ENCODE assay signal across 9 mouse cellular contexts in the genomic region with DNA sequence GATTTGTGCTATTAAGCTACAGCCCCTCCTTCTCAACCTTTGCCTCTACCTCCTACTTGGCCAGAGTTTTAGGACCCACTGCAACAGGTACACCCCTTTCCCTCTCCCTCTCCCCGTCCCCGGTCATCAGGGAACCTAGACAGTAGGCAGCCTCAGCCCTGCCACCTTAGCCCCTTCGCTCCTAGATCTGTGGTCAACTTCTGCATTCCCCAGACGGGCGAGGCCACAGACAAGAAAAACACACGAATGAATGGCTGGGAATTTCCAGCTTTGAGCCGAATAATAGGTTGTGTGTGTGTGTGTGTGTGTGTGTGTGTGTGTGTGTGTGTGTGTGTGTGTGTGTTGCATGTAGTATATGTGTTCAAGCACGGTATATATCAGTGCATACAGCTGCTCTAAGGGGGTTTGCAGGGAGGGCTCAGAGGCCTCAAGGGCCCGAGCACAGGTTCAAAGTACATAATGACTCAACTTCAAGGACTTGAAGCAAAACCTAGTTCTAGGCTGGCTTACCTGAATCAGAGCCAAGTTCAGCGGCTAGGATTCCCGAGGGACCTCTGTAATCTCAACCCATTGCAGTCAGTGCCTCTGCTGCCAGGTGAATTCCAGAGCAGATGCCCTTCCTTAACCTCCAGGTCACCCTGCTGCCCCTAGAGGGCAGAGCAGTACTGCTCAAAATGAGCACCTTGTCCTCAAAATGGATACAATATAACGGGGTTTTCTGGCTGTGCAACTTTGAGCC. TPM values are rescaled to one million over a fixed set of nuclear protein-coding genes. Genes with fewer than 3 reads are reported as not detected.
DNase-seq lines count a peak whose midpoint lies in the region; ATAC-seq lines count a peak whose summit lies in the region.
"Had no signal": no experiment of that assay in that cellular context is flagged by ENCODE, and none has a peak within 500 bp of the region (broad histone marks: within the 10 kb centered on the region; RNA-seq: fewer than 3 reads in every experiment).

No protein-coding gene starts in this region.

- no peaks in the 10 kb centered on the region for H3K36me3 ChIP-seq in limb, embryonic 11.5 days (ENCODE audit: control insufficient read depth, insufficient read depth, low read length)
- no peaks in the 10 kb centered on the region for H3K36me3 ChIP-seq in limb, embryonic 10.5 days
- no peaks in the 10 kb centered on the region for H3K36me3 ChIP-seq in liver, embryonic 13.5 days

- peaks cover 8% of the 10 kb centered on the region; the same call in 1 of the 2 replicates for H3K4me1 ChIP-seq in limb, embryonic 11.5 days (ENCODE audit: control insufficient read depth, insufficient read depth, low read length)
- peaks cover 26% of the 10 kb centered on the region for H3K4me1 ChIP-seq in limb, embryonic 10.5 days
- H3K4me1 ChIP-seq in liver, embryonic 13.5 days (replicated peaks), result peaks cover 73% of the 10 kb centered on the region

- H3K27me3 ChIP-seq in limb, embryonic 11.5 days (ENCODE audit: control insufficient read depth, insufficient read depth, low read length), result no peaks in the 10 kb centered on the region
- H3K27me3 ChIP-seq in limb, embryonic 10.5 days (ENCODE audit: low read depth, poor library complexity, severe bottlenecking), result no peaks in the 10 kb centered on the region
- peaks cover 18% of the 10 kb centered on the region for H3K27me3 ChIP-seq in liver, embryonic 13.5 days

- H3K27ac ChIP-seq in limb, embryonic 11.5 days (replicated peaks; ENCODE audit: low read depth, low read length), result no peak overlapping the region
- no peak overlapping the region for H3K27ac ChIP-seq in limb, embryonic 10.5 days
- peak overlapping the region; percentile 99; the same call in 1 of the 2 replicates for H3K27ac ChIP-seq in liver, embryonic 13.5 days

- no peak overlapping the region for H3K9ac ChIP-seq in limb, embryonic 11.5 days (ENCODE audit: low read length)
- H3K9ac ChIP-seq in liver, embryonic 13.5 days, result no peak overlapping the region

- 68% methylated on average over 12 of the region's 12 CpGs for WGBS in limb, embryonic 11.5 days
- WGBS in limb, embryonic 10.5 days, result 71% methylated on average over 12 of the region's 12 CpGs
- 52% methylated on average over 12 of the region's 12 CpGs for WGBS in liver, embryonic 13.5 days (ENCODE audit: insufficient replicate concordance)

- peak; percentile 28 for DNase-seq in limb, embryonic 11.5 days (ENCODE audit: low spot score)
- DNase-seq in limb, embryonic 10.5 days (ENCODE audit: low spot score), result no peak
- DNase-seq in R1 (ENCODE audit: low read depth, low spot score), result peak; percentile 63
- peak; percentile 78 for DNase-seq in fibroblast of lung, adult 2 months (ENCODE audit: low read depth)
- peak; percentile 57 for DNase-seq in liver, embryonic 13.5 days
- DNase-seq in spleen, postnatal 36 days (ENCODE audit: low spot score in 2 of 2), result peak; percentile 60 to 74
- DNase-seq in layer of hippocampus, adult 9-11 months, result no peak
- no peak for DNase-seq in layer of hippocampus, postnatal 14 days (ENCODE audit: low spot score in 2 of 2)

- no peak overlapping the region for H3K4me2 ChIP-seq in limb, embryonic 11.5 days (ENCODE audit: low read depth, severe bottlenecking)
- H3K4me2 ChIP-seq in liver, embryonic 13.5 days, result no peak overlapping the region

- no peak for ATAC-seq in limb, embryonic 11.5 days (ENCODE audit: insufficient number of reproducible peaks, low FRiP score, low TSS enrichment, low read depth)
- ATAC-seq in liver, embryonic 13.5 days (ENCODE audit: low read depth), result no peak

- H3K9me3 ChIP-seq in limb, embryonic 11.5 days (ENCODE audit: control insufficient read depth, low read length), result no peaks in the 10 kb centered on the region
- H3K9me3 ChIP-seq in limb, embryonic 10.5 days (replicated peaks), result no peaks in the 10 kb centered on the region
- no peaks in the 10 kb centered on the region for H3K9me3 ChIP-seq in liver, embryonic 13.5 days (replicated peaks)

- no peak overlapping the region for H3K4me3 ChIP-seq in limb, embryonic 11.5 days (ENCODE audit: low read depth, low read length)
- H3K4me3 ChIP-seq in limb, embryonic 10.5 days, result no peak overlapping the region
- no peak overlapping the region for H3K4me3 ChIP-seq in liver, embryonic 13.5 days (replicated peaks)

RNA-seq across cellular contexts. Expression of a gene that starts 13.6 kb away (rescaled TPM):
- polyA plus RNA-seq in limb, embryonic 11.5 days (2014; fragmentation: Nextera tagmentation; extraction: Ambion mirVana), result 5.2 and 6.3 TPM in 2 replicates
- polyA plus RNA-seq in limb, embryonic 10.5 days (2016; fragmentation: Nextera tagmentation; extraction: Ambion mirVana), result 2.7 and 5.3 TPM in 2 replicates
- polyA plus RNA-seq in liver, embryonic 13.5 days (2015; fragmentation: Nextera tagmentation; extraction: Ambion mirVana), result 0.39 and 0.40 TPM in 2 replicates
- 100 to 1,000 TPM; 458 to 482 TPM for total RNA-seq in layer of hippocampus, postnatal 14 days (2021)

RNA-seq across cellular contexts. Expression of a gene that starts 24.8 kb away (rescaled TPM):
- not detected in 2 replicates for polyA plus RNA-seq in limb, embryonic 11.5 days (2014; fragmentation: Nextera tagmentation; extraction: Ambion mirVana)
- not detected in 2 replicates for polyA plus RNA-seq in limb, embryonic 10.5 days (2016; fragmentation: Nextera tagmentation; extraction: Ambion mirVana)
- 0.36 and 0.48 TPM in 2 replicates for polyA plus RNA-seq in liver, embryonic 13.5 days (2015; fragmentation: Nextera tagmentation; extraction: Ambion mirVana)
- 10 to 100 TPM in 1 of 2 experiments, 1 to 10 TPM in 1; 7.3 to 11.1 TPM for total RNA-seq in layer of hippocampus, postnatal 14 days (2021)

RNA-seq across cellular contexts. Expression of a gene that starts 40.0 kb away (rescaled TPM):
- polyA plus RNA-seq in limb, embryonic 11.5 days (2014; fragmentation: Nextera tagmentation; extraction: Ambion mirVana), result not detected in 2 replicates
- polyA plus RNA-seq in limb, embryonic 10.5 days (2016; fragmentation: Nextera tagmentation; extraction: Ambion mirVana), result not detected in 2 replicates
- 0.24 and 0.27 TPM in 2 replicates for polyA plus RNA-seq in liver, embryonic 13.5 days (2015; fragmentation: Nextera tagmentation; extraction: Ambion mirVana)
- total RNA-seq in layer of hippocampus, postnatal 14 days (2021), result under 1 TPM; 0.17 to 0.18 TPM
- polyA plus RNA-seq: neural tube, embryonic 14.5 days had no signal

RNA-seq across cellular contexts. Expression of a gene that starts 52.7 kb away (rescaled TPM):
- 63.5 and 64.0 TPM in 2 replicates for polyA plus RNA-seq in limb, embryonic 11.5 days (2014; fragmentation: Nextera tagmentation; extraction: Ambion mirVana)
- polyA plus RNA-seq in limb, embryonic 10.5 days (2016; fragmentation: Nextera tagmentation; extraction: Ambion mirVana), result 51.2 and 65.5 TPM in 2 replicates
- 51.4 and 51.5 TPM in 2 replicates for polyA plus RNA-seq in liver, embryonic 13.5 days (2015; fragmentation: Nextera tagmentation; extraction: Ambion mirVana)
- total RNA-seq in layer of hippocampus, postnatal 14 days (2021), result 10 to 100 TPM; 80.7 to 97.6 TPM

RNA-seq across cellular contexts. Expression of a gene that starts 52.7 kb away (rescaled TPM):
- polyA plus RNA-seq in limb, embryonic 11.5 days (2014; fragmentation: Nextera tagmentation; extraction: Ambion mirVana), result 129 and 131 TPM in 2 replicates
- 195 and 198 TPM in 2 replicates for polyA plus RNA-seq in limb, embryonic 10.5 days (2016; fragmentation: Nextera tagmentation; extraction: Ambion mirVana)
- 66.7 and 68.0 TPM in 2 replicates for polyA plus RNA-seq in liver, embryonic 13.5 days (2015; fragmentation: Nextera tagmentation; extraction: Ambion mirVana)
- total RNA-seq in layer of hippocampus, postnatal 14 days (2021), result 10 to 100 TPM; 76.1 to 88.0 TPM

Comparison
In these comparisons a context has a peak if more than half of its experiments do, and no peak if none do; other contexts are left out.
1. DNase-seq: peak in limb, embryonic 11.5 days (single experiment), R1 (single experiment), fibroblast of lung, adult 2 months (single experiment), liver, embryonic 13.5 days (single experiment) and spleen, postnatal 36 days (2 of 2); none in limb, embryonic 10.5 days (single experiment), layer of hippocampus, adult 9-11 months (single experiment) and layer of hippocampus, postnatal 14 days (0 of 2).